Mouse (Mus musculus): ENCODE results near the gene Pgm5. TPM values are rescaled to one million over a fixed set of nuclear protein-coding genes. Genes with fewer than 3 reads are reported as not detected.

The Pgm5 gene
- total and polyA plus RNA-seq, 3 experiments, result not detected

- TF ChIP-seq ELF1 (IDR thresholded peaks at IDR 0.05; ENCODE audit: low read depth, low read length), result no peak
- TF ChIP-seq ZMIZ1 (IDR thresholded peaks at IDR 0.05; ENCODE audit: low read depth, low read length), result no peak
- no peak for TF ChIP-seq MXI1 (IDR thresholded peaks at IDR 0.05; ENCODE audit: low read depth, low read length)
- no peak for TF ChIP-seq ZKSCAN1 (IDR thresholded peaks at IDR 0.05; ENCODE audit: low read depth, low read length)
- TF ChIP-seq CHD1 (IDR thresholded peaks at IDR 0.05; ENCODE audit: low read depth, low read length), result no peak
- no peak for TF ChIP-seq JUND (IDR thresholded peaks at IDR 0.05; ENCODE audit: low read depth, low read length)
- TF ChIP-seq BHLHE40 (IDR thresholded peaks at IDR 0.05; ENCODE audit: borderline replicate concordance, low read depth, low read length), result no peak
- H3K27ac ChIP-seq (ENCODE audit: control insufficient read depth, low read depth, low read length), result no peak overlapping the region
- no peaks in the 10 kb centered on the region for H3K9me3 ChIP-seq (replicated peaks; ENCODE audit: insufficient read depth, low read length)
- H3K9ac ChIP-seq (ENCODE audit: control insufficient read depth, low read depth, low read length, poor library complexity, severe bottlenecking), result no peak overlapping the region
- no peaks in the 10 kb centered on the region for H3K36me3 ChIP-seq (ENCODE audit: control insufficient read depth in 1 of 2, insufficient read depth in 2 of 2, low read length in 2 of 2)
- no peaks in the 10 kb centered on the region for H3K79me2 ChIP-seq (ENCODE audit: control insufficient read depth, insufficient read depth, low read length, poor library complexity)
- no peaks in the 10 kb centered on the region; a peak in 1 of 4 replicates for H3K27me3 ChIP-seq (ENCODE audit: control insufficient read depth in 1 of 2, insufficient read depth in 2 of 2, low read length in 2 of 2)
- no peaks in the 10 kb centered on the region for H3K4me1 ChIP-seq (ENCODE audit: control insufficient read depth in 1 of 2, insufficient read depth in 2 of 2, low read length in 2 of 2)
- no peak for DNase-seq (ENCODE audit: low read depth, low spot score)
- no peak overlapping the region for H3K4me3 ChIP-seq (ENCODE audit: control insufficient read depth in 1 of 2, insufficient read depth in 1 of 2, low read depth in 2 of 2, low read length in 2 of 2)
Observed at GRCm38 (mm10) chr19:24861276-24861611, 411 bp downstream of the Pgm5 start.

GRCm38 (mm10) chr19:24851456-24852315 is 10.0 kb downstream of the Pgm5 start:
- no peak overlapping the region for H3K27ac ChIP-seq (ENCODE audit: control insufficient read depth, low read depth, low read length)
- no peaks in the 10 kb centered on the region for H3K9me3 ChIP-seq (replicated peaks; ENCODE audit: insufficient read depth, low read length)
- no peaks in the 10 kb centered on the region for H3K36me3 ChIP-seq (ENCODE audit: control insufficient read depth in 1 of 2, insufficient read depth in 2 of 2, low read length in 2 of 2)
- H3K27me3 ChIP-seq (ENCODE audit: control insufficient read depth in 1 of 2, insufficient read depth in 2 of 2, low read length in 2 of 2), result no peaks in the 10 kb centered on the region; a peak in 2 of 4 replicates
- H3K79me2 ChIP-seq (ENCODE audit: control insufficient read depth, insufficient read depth, low read length, poor library complexity), result no peaks in the 10 kb centered on the region
- no peak overlapping the region for H3K9ac ChIP-seq (ENCODE audit: control insufficient read depth, low read depth, low read length, poor library complexity, severe bottlenecking)
- TF ChIP-seq ETS1 (IDR thresholded peaks at IDR 0.05; ENCODE audit: low read depth, low read length), result no peak
- TF ChIP-seq NRF1 (IDR thresholded peaks at IDR 0.05; ENCODE audit: insufficient read depth, low read depth, low read length, poor library complexity, severe bottlenecking), result no peak
- no peak for TF ChIP-seq SIN3A (IDR thresholded peaks at IDR 0.05; ENCODE audit: low read length)
- TF ChIP-seq MYC (IDR thresholded peaks at IDR 0.05; ENCODE audit: low read depth, low read length), result no peak
- no peak for TF ChIP-seq ZNF384 (IDR thresholded peaks at IDR 0.05; ENCODE audit: low read depth, low read length)
- TF ChIP-seq MAZ (IDR thresholded peaks at IDR 0.05; ENCODE audit: low read depth, low read length), result no peak
- no peak for TF ChIP-seq MAX (IDR thresholded peaks at IDR 0.05; ENCODE audit: low read length)
- no peak for TF ChIP-seq BHLHE40 (IDR thresholded peaks at IDR 0.05; ENCODE audit: borderline replicate concordance, low read depth, low read length)
- TF ChIP-seq POLR2AphosphoS2 (IDR thresholded peaks at IDR 0.05; ENCODE audit: low read length), result no peak
- TF ChIP-seq MYB (IDR thresholded peaks at IDR 0.05; ENCODE audit: low read depth, low read length), result no peak
- no peak for TF ChIP-seq ZMIZ1 (IDR thresholded peaks at IDR 0.05; ENCODE audit: low read depth, low read length)
- TF ChIP-seq SMC3 (IDR thresholded peaks at IDR 0.05; ENCODE audit: low read depth, low read length), result no peak
- TF ChIP-seq HCFC1 (IDR thresholded peaks at IDR 0.05; ENCODE audit: low read depth, low read length), result no peak
- no peak for TF ChIP-seq ELF1 (IDR thresholded peaks at IDR 0.05; ENCODE audit: low read depth, low read length)
- TF ChIP-seq TCF12 (IDR thresholded peaks at IDR 0.05; ENCODE audit: low read depth, low read length), result no peak
- H3K4me3 ChIP-seq (ENCODE audit: control insufficient read depth in 1 of 2, insufficient read depth in 1 of 2, low read depth in 2 of 2, low read length in 2 of 2), result no peak overlapping the region
- no peaks in the 10 kb centered on the region for H3K4me1 ChIP-seq (ENCODE audit: control insufficient read depth in 1 of 2, insufficient read depth in 2 of 2, low read length in 2 of 2)
- no peak for DNase-seq (ENCODE audit: low read depth, low spot score)

Measured in MEL (cell line).